Mouse (Mus musculus) hindbrain, embryonic 13.5 days (tissue): ENCODE measurements around the gene Apod. TPM values are rescaled to one million over a fixed set of nuclear protein-coding genes. Genes with fewer than 3 reads are reported as not detected.

Experiments
- ATAC-seq: fragments of 200-750 bp; cut with Nextera tagmentation; 2 replicates; pipeline ENCODE4 v1.8.0; 2017; ENCODE audit warnings: moderate TSS enrichment; ENCODE audit not compliant: low FRiP score
- H3K27ac ChIP-seq: fragments of 300-500 bp; sonication (generic); 2 replicates; pipeline ENCODE4 v1.5.1; 2015; ENCODE audit warnings: inconsistent platforms, mild to moderate bottlenecking, moderate library complexity
- H3K27me3 ChIP-seq: fragments of 300-500 bp; sonication (generic); 2 replicates; pipeline ENCODE4 v1.6.1; 2015; ENCODE audit warnings: mild to moderate bottlenecking, inconsistent platforms
- H3K36me3 ChIP-seq: fragments of 300-500 bp; sonication (generic); 2 replicates; pipeline ENCODE4 v1.6.1; 2015; ENCODE audit warnings: mild to moderate bottlenecking, inconsistent platforms
- H3K4me1 ChIP-seq: fragments of 300-500 bp; sonication (generic); replicated peaks from 2 replicates; pipeline ENCODE4 v1.6.1; 2015; ENCODE audit warnings: inconsistent platforms
- H3K4me2 ChIP-seq: fragments of 300-500 bp; sonication (generic); 2 replicates; pipeline ENCODE4 v1.6.1; 2015; ENCODE audit warnings: inconsistent platforms, mild to moderate bottlenecking, moderate library complexity
- H3K4me3 ChIP-seq: fragments of 300-500 bp; sonication (generic); 2 replicates; pipeline ENCODE4 v1.5.1; 2015; ENCODE audit warnings: mild to moderate bottlenecking, inconsistent platforms
- H3K9ac ChIP-seq: fragments of 300-500 bp; sonication (generic); 2 replicates; pipeline ENCODE4 v1.6.1; 2015; ENCODE audit warnings: mild to moderate bottlenecking, inconsistent platforms
- H3K9me3 ChIP-seq: fragments of 300-500 bp; sonication (generic); 2 replicates; pipeline ENCODE4 v1.6.1; 2016; ENCODE audit warnings: inconsistent platforms
- WGBS: fragments of 180-500 bp; shearing (Covaris S2); methylation state at CpG from one replicate; pipeline ENCODE4 v1.1.7; 2015; 5-methylcytosine and 5-hydroxymethylcytosine counted together
- polyA plus RNA-seq: library from polyadenylated mRNA; unstranded; fragments of >200 nt; fragmentation: Nextera tagmentation; extraction: Ambion mirVana; gene quantifications from 2 replicates; pipeline ENCODE4 v1.2.1, GENCODE M21; 2015

Gene Apod
- polyA plus RNA-seq = 62.3 and 64.0 TPM in 2 replicates

- H3K9me3 ChIP-seq = no peaks in the 10 kb centered on the region
- H3K36me3 ChIP-seq = no peaks in the 10 kb centered on the region
- H3K4me1 ChIP-seq = peaks cover 13% of the 10 kb centered on the region; the same call in 1 of the 2 replicates
- no peak within 1 kb of the TSS for H3K9ac ChIP-seq
- no peak within 1 kb of the TSS for H3K4me2 ChIP-seq
- no peaks in the 10 kb centered on the region for H3K27me3 ChIP-seq
- H3K27ac ChIP-seq = peak within 1 kb of the TSS; percentile 40; the same call in 1 of the 2 replicates
- 40% methylated on average over 9 of the region's 9 CpGs for WGBS
- ATAC-seq = no peak
- H3K4me3 ChIP-seq = no peak within 1 kb of the TSS
Measured at GRCm38 (mm10) chr16:31314497-31315233, at the start of gene Apod. TSS of gene Apod (minus strand) at chr16:31314808.

GRCm38 (mm10) chr16:31363685-31364436 is 49.3 kb upstream of the Apod start:
- WGBS = 84% methylated on average over 11 of the region's 11 CpGs
- H3K9ac ChIP-seq = no peak overlapping the region
- H3K4me1 ChIP-seq = peaks cover 7% of the 10 kb centered on the region
- no peaks in the 10 kb centered on the region for H3K9me3 ChIP-seq
- no peak overlapping the region for H3K27ac ChIP-seq
- H3K27me3 ChIP-seq = peaks cover 8% of the 10 kb centered on the region; the same call in 1 of the 2 replicates
- H3K4me3 ChIP-seq = no peak overlapping the region
- no peaks in the 10 kb centered on the region for H3K36me3 ChIP-seq
- ATAC-seq = no peak
- H3K4me2 ChIP-seq = no peak overlapping the region

- ATAC-seq = no peak
- H3K4me3 ChIP-seq = no peak overlapping the region
- WGBS = 67% methylated on average over 5 of the region's 5 CpGs
- H3K4me2 ChIP-seq = no peak overlapping the region
- no peaks in the 10 kb centered on the region for H3K9me3 ChIP-seq
- H3K27me3 ChIP-seq = peaks cover 20% of the 10 kb centered on the region
- H3K9ac ChIP-seq = no peak overlapping the region
- H3K36me3 ChIP-seq = no peaks in the 10 kb centered on the region
- H3K27ac ChIP-seq = no peak overlapping the region
- H3K4me1 ChIP-seq = 0 out of 2 replicates have a peak, but pooled peaks cover 6% of the 10 kb centered on the region
Measured at GRCm38 (mm10) chr16:31359542-31359941, 44.9 kb upstream of the Apod start.

- Histone ChIP-seq H3K4me3 (no peak overlapping the region), H3K27ac (no peak overlapping the region), H3K9me3 (no peaks in the 10 kb centered on the region), H3K9ac (no peak overlapping the region), H3K27me3 (peaks cover 20% of the 10 kb centered on the region), H3K4me2 (no peak overlapping the region), H3K36me3 (no peaks in the 10 kb centered on the region), H3K4me1 (0 out of 2 replicates have a peak, but pooled peaks cover 6% of the 10 kb centered on the region)
- no peak for ATAC-seq
- WGBS = 30% methylated on average over 9 of the region's 9 CpGs
Measured at GRCm38 (mm10) chr16:31358991-31359390, 44.4 kb upstream of the Apod start.

GRCm38 (mm10) chr16:31358576-31358975 is 44.0 kb upstream of the Apod start:
- H3K4me2 ChIP-seq = no peak overlapping the region
- H3K9me3 ChIP-seq = no peaks in the 10 kb centered on the region
- no peak overlapping the region for H3K9ac ChIP-seq
- H3K4me3 ChIP-seq = no peak overlapping the region
- 36% methylated on average over 15 of the region's 15 CpGs for WGBS
- H3K27me3 ChIP-seq = peaks cover 20% of the 10 kb centered on the region
- H3K27ac ChIP-seq = no peak overlapping the region
- ATAC-seq = no peak
- H3K4me1 ChIP-seq = 0 out of 2 replicates have a peak, but pooled peaks cover 6% of the 10 kb centered on the region
- H3K36me3 ChIP-seq = no peaks in the 10 kb centered on the region

GRCm38 (mm10) chr16:31355882-31356281 is 41.3 kb upstream of the Apod start:
- Histone ChIP-seq H3K27ac (no peak overlapping the region), H3K9me3 (no peaks in the 10 kb centered on the region), H3K36me3 (no peaks in the 10 kb centered on the region), H3K4me2 (no peak overlapping the region), H3K4me3 (no peak overlapping the region), H3K27me3 (peaks cover 20% of the 10 kb centered on the region), H3K9ac (no peak overlapping the region), H3K4me1 (0 out of 2 replicates have a peak, but pooled peaks cover 6% of the 10 kb centered on the region)
- 74% methylated on average over 6 of the region's 6 CpGs for WGBS
- ATAC-seq = no peak

GRCm38 (mm10) chr16:31354341-31355329 is 40.0 kb upstream of the Apod start:
- no peaks in the 10 kb centered on the region for H3K36me3 ChIP-seq
- H3K4me1 ChIP-seq = 0 out of 2 replicates have a peak, but pooled peaks cover 6% of the 10 kb centered on the region
- peak overlapping the region; percentile 13; the same call in 1 of the 2 replicates for H3K9ac ChIP-seq
- H3K27me3 ChIP-seq = peaks cover 19% of the 10 kb centered on the region
- H3K27ac ChIP-seq = no peak overlapping the region
- peak; percentile 76 for ATAC-seq
- peak overlapping the region; percentile 31 for H3K4me2 ChIP-seq
- H3K4me3 ChIP-seq = no peak overlapping the region
- WGBS = 32% methylated on average over 17 of the region's 17 CpGs
- H3K9me3 ChIP-seq = no peaks in the 10 kb centered on the region

- no peak for ATAC-seq
- H3K4me1 ChIP-seq = no peaks in the 10 kb centered on the region
- H3K36me3 ChIP-seq = no peaks in the 10 kb centered on the region
- H3K9ac ChIP-seq = no peak overlapping the region
- WGBS = 75% methylated on average over 4 of the region's 4 CpGs
- no peak overlapping the region for H3K4me2 ChIP-seq
- no peak overlapping the region for H3K4me3 ChIP-seq
- H3K27me3 ChIP-seq = peaks cover 13% of the 10 kb centered on the region
- no peak overlapping the region for H3K27ac ChIP-seq
- no peaks in the 10 kb centered on the region for H3K9me3 ChIP-seq
Measured at GRCm38 (mm10) chr16:31352996-31353395, 38.4 kb upstream of the Apod start.

- H3K4me1 ChIP-seq = peaks cover 8% of the 10 kb centered on the region
- no peak overlapping the region for H3K27ac ChIP-seq
- H3K9ac ChIP-seq = 0 out of 2 replicates have a peak overlapping the region, but pooled peaks have one; percentile 39
- peak overlapping the region; percentile 46 for H3K4me2 ChIP-seq
- no peaks in the 10 kb centered on the region for H3K36me3 ChIP-seq
- H3K27me3 ChIP-seq = 0 out of 2 replicates have a peak, but pooled peaks cover 5% of the 10 kb centered on the region
- no peak overlapping the region for H3K4me3 ChIP-seq
- 17% methylated on average over 14 of the region's 14 CpGs for WGBS
- ATAC-seq = no peak
- H3K9me3 ChIP-seq = no peaks in the 10 kb centered on the region
Measured at GRCm38 (mm10) chr16:31347581-31347980, 33.0 kb upstream of the Apod start.

GRCm38 (mm10) chr16:31342966-31343365 is 28.4 kb upstream of the Apod start:
- H3K4me1 ChIP-seq = peaks cover 10% of the 10 kb centered on the region
- no peak overlapping the region for H3K9ac ChIP-seq
- no peaks in the 10 kb centered on the region for H3K9me3 ChIP-seq
- no peaks in the 10 kb centered on the region for H3K27me3 ChIP-seq
- no peaks in the 10 kb centered on the region for H3K36me3 ChIP-seq
- peak overlapping the region; percentile 20; the same call in 1 of the 2 replicates for H3K27ac ChIP-seq
- H3K4me2 ChIP-seq = no peak overlapping the region
- H3K4me3 ChIP-seq = no peak overlapping the region
- 17% methylated on average over 2 of the region's 2 CpGs for WGBS
- no peak for ATAC-seq

GRCm38 (mm10) chr16:31342556-31342955 is 27.9 kb upstream of the Apod start:
- Histone ChIP-seq H3K4me1 (peaks cover 9% of the 10 kb centered on the region), H3K4me3 (no peak overlapping the region), H3K36me3 (no peaks in the 10 kb centered on the region), H3K27ac (peak overlapping the region; percentile 20; the same call in 1 of the 2 replicates), H3K4me2 (no peak overlapping the region), H3K9me3 (no peaks in the 10 kb centered on the region), H3K27me3 (no peaks in the 10 kb centered on the region), H3K9ac (no peak overlapping the region)
- 12% methylated on average over 5 of the region's 5 CpGs for WGBS
- ATAC-seq = no peak
